Mouse (Mus musculus) liver, embryonic 15.5 days (tissue): ENCODE measurements at regions not wholly inside any gene's neighbourhood (a gene's known extent, or its start where the extent isn't known, plus 50 kb on each side); places are given as distances from the start of the nearest gene placed in this dataset.

Source experiments
- ATAC-seq: fragments of 200-750 bp; cut with Nextera tagmentation; 2 replicates; pipeline ENCODE4 v1.8.0; 2017; ENCODE audit warnings: moderate number of reproducible peaks, mild to moderate bottlenecking, moderate library complexity; ENCODE audit not compliant: insufficient read depth
- H3K27ac ChIP-seq: fragments of 300-500 bp; sonication (generic); replicated peaks from 2 replicates; pipeline ENCODE4 v1.5.1; 2015; ENCODE audit warnings: mild to moderate bottlenecking, inconsistent platforms
- H3K27me3 ChIP-seq: fragments of 300-500 bp; sonication (generic); 2 replicates; pipeline ENCODE4 v1.6.1; 2015; ENCODE audit warnings: mild to moderate bottlenecking, inconsistent platforms
- H3K36me3 ChIP-seq: fragments of 300-500 bp; sonication (generic); replicated peaks from 2 replicates; pipeline ENCODE4 v1.6.1; 2015; ENCODE audit warnings: moderate library complexity, mild to moderate bottlenecking, inconsistent platforms
- H3K4me1 ChIP-seq: fragments of 300-500 bp; sonication (generic); replicated peaks from 2 replicates; pipeline ENCODE4 v1.6.1; 2015; ENCODE audit warnings: inconsistent platforms
- H3K4me2 ChIP-seq: fragments of 300-500 bp; sonication (generic); 2 replicates; pipeline ENCODE4 v1.6.1; 2015; ENCODE audit warnings: moderate library complexity, mild to moderate bottlenecking, inconsistent platforms
- H3K4me3 ChIP-seq: fragments of 300-500 bp; sonication (generic); replicated peaks from 2 replicates; pipeline ENCODE4 v1.5.1; 2015; ENCODE audit warnings: mild to moderate bottlenecking, inconsistent platforms
- H3K9ac ChIP-seq: fragments of 300-500 bp; sonication (generic); 2 replicates; pipeline ENCODE4 v1.6.1; 2015; ENCODE audit warnings: moderate library complexity, mild to moderate bottlenecking, inconsistent platforms
- H3K9me3 ChIP-seq: fragments of 300-500 bp; sonication (generic); replicated peaks from 2 replicates; pipeline ENCODE4 v1.6.1; 2016; ENCODE audit warnings: inconsistent platforms
- WGBS: fragments of 180-500 bp; shearing (Covaris S2); methylation state at CpG from one replicate; pipeline ENCODE4 v1.1.7; 2015; ENCODE audit warnings: mixed read lengths; ENCODE audit not compliant: insufficient replicate concordance; 5-methylcytosine and 5-hydroxymethylcytosine counted together

DNA sequence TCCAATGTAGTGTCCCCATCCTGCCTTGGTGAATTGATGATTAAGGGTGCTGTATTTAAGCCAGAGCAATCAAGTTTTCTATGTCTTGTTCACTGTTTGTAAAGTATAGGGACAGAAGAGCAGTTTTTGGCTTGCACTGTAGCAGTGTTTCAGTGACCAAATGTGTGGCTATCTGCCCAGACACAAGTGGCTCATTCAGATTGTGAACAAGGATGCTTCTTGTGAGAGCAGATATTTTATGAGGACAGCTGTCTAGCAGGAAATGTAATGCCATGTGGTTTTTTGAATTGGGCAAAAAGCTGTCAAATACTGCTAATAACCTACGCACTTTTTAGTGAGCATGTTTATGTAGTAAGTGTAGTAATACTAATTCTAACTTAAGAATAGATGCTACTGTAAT lies 1086.5 kb upstream of the Flrt2 start:
- 46% methylated on average over 1 of the region's 1 CpGs for WGBS
- Histone ChIP-seq H3K9me3 (no peaks in the 10 kb centered on the region), H3K4me3 (no peak overlapping the region), H3K4me2 (no peak overlapping the region), H3K4me1 (no peaks in the 10 kb centered on the region), H3K27me3 (no peaks in the 10 kb centered on the region), H3K9ac (no peak overlapping the region), H3K36me3 (no peaks in the 10 kb centered on the region), H3K27ac (no peak overlapping the region)
- ATAC-seq, result no peak

DNA sequence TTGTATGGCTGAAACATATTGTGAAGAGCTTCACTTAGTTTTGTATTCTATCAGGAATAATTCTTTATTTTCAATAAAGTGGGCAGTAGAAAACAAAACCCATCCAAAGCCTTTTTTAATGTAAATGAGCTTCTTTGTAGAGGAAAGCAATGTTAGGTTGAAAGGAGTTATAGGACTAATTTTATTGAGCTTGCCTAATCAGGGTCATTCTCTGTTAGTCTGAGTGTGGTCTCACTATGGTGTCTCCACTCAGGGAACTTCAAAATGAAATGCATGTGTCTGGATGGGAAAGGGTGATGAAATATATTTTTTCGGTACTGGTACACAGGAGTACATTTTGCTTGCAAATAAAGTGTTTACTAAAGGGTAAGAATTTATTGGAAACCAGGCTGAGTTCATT lies 1055.5 kb upstream of the Flrt2 start:
- H3K9me3 ChIP-seq, result no peaks in the 10 kb centered on the region
- WGBS, result 53% methylated on average over 1 of the region's 1 CpGs
- H3K27ac ChIP-seq, result no peak overlapping the region
- no peak overlapping the region for H3K4me2 ChIP-seq
- ATAC-seq, result no peak
- no peaks in the 10 kb centered on the region for H3K27me3 ChIP-seq
- H3K36me3 ChIP-seq, result no peaks in the 10 kb centered on the region
- no peak overlapping the region for H3K4me3 ChIP-seq
- no peak overlapping the region for H3K9ac ChIP-seq
- H3K4me1 ChIP-seq, result no peaks in the 10 kb centered on the region

DNA sequence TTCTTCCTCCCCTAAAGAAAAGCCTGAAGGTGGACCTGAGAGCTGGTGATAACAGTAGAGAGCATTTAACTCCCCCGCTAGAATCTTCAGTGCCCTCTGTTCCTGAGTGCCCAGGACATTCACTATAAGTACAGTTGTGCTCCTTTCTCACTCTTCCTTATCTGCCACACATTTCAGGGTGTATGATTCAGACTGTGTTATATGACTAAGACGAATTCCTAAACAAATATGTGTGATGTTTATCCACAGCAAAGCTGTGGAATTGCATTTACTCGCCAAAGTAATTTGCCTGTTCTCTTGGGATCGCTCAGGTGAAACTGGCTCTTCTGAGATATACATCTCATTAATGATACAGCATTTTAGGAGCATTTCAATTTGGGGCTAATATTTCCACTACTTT lies 1051.9 kb upstream of the Flrt2 start:
- Histone ChIP-seq H3K4me1 (no peaks in the 10 kb centered on the region), H3K36me3 (no peaks in the 10 kb centered on the region), H3K9ac (no peak overlapping the region), H3K4me2 (no peak overlapping the region), H3K27me3 (no peaks in the 10 kb centered on the region), H3K4me3 (no peak overlapping the region), H3K27ac (no peak overlapping the region), H3K9me3 (no peaks in the 10 kb centered on the region)
- ATAC-seq, result no peak
- WGBS, result 67% methylated on average over 4 of the region's 4 CpGs

DNA sequence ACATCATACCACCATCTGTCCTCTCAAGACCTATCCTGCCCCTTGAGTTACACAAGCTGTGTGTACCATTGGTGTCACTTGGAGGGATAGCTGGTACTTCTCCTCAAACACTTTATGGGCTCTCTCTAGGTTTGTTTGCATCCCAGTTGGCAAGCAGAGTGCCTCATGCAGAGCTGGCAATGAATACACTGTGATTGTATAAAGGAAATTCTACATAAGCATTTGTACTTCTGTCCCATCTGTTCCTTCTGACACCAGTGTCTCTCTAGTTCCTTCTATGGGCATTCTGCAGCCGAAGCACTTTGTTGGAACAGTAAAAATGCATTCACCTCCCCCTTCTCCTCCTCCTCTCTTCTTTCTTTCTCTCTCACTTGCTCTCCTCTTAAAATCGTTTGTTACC lies 1046.7 kb upstream of the Flrt2 start:
- Histone ChIP-seq H3K4me2 (no peak overlapping the region), H3K9me3 (no peaks in the 10 kb centered on the region), H3K27me3 (no peaks in the 10 kb centered on the region), H3K36me3 (no peaks in the 10 kb centered on the region), H3K4me1 (no peaks in the 10 kb centered on the region), H3K9ac (no peak overlapping the region), H3K4me3 (no peak overlapping the region), H3K27ac (no peak overlapping the region)
- 42% methylated on average over 2 of the region's 2 CpGs for WGBS
- no peak for ATAC-seq

DNA sequence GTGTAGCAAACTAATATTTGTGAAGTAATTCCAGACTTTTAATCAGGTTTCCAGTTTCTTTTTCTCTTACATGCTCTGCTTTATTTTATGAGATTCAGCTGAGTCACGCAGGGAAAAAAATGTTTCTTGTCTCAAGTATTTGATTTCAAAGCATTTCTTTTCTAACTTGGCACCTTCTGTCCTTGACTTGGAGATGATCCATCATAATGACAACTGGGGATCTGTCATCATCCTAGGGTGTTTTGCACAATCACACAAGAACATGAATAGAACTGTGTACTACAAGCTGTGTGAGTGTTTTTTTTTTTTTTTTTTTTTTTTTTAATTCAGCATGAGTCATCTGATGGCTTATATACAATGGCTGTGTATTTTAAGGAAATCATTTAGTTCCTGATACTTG lies 1022.0 kb upstream of the Flrt2 start:
- no peak overlapping the region for H3K9ac ChIP-seq

DNA sequence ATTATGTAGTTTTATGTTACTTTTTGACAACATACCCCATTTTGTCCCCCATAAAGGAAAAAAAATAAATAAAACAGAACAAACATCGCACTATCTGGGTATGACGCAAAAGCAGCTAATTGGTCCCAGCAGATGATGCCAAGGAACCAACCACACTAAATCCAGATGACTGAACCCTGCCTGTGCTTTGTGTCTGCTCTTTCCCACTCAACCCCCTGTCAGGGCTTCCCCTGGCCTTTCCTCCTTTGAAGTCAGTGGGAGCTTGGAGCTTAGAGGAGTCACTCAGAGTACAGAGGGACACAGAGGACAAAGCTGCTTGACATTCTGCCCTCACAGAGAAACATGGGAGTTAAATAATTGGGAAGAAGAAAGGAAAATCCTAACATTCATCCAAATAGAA lies 1017.1 kb upstream of the Flrt2 start:
- Histone ChIP-seq H3K4me2 (no peak overlapping the region), H3K9me3 (no peaks in the 10 kb centered on the region), H3K4me1 (no peaks in the 10 kb centered on the region), H3K36me3 (no peaks in the 10 kb centered on the region), H3K4me3 (no peak overlapping the region), H3K27me3 (no peaks in the 10 kb centered on the region), H3K9ac (no peak overlapping the region), H3K27ac (no peak overlapping the region)
- WGBS, result 66% methylated on average over 2 of the region's 2 CpGs
- no peak for ATAC-seq

More for the DNA sequence above, 1022.0 kb upstream of the Flrt2 start:
- Histone ChIP-seq H3K9me3 (no peaks in the 10 kb centered on the region), H3K36me3 (no peaks in the 10 kb centered on the region), H3K27ac (no peak overlapping the region), H3K4me2 (no peak overlapping the region), H3K4me3 (no peak overlapping the region), H3K4me1 (no peaks in the 10 kb centered on the region), H3K27me3 (no peaks in the 10 kb centered on the region)
- no peak for ATAC-seq
- 74% methylated on average over 1 of the region's 1 CpGs for WGBS

DNA sequence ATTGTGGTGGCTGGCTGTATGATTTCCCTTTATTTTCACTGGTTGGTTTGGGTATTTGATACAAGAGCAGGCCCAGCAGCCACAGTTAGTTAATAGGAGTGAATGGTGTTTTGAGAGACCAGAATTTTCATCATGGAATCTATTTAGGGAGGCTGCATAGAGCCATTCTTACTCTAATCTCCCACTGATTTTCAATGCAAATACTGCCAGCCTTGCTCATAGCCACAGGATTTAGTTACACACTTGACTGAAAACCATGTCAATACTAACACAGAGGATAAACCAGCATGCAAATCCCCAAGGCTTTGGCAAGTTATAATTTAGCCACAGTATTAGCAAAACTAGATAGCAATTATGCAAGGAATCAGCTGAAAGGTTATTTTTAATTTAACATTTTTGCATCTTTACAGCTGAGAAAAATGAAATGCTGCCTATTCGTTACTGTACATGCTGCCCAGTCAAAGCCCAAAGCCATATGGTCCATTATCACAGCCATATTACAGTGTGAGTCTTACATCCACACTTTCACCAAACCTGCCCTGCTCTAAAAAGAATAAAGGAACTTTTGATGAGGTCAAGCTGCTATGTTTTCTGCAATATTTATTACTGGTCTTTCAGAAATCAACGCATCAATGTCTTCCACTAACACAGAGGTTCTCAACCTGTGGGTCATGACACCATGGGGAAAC lies 1000.5 kb upstream of the Flrt2 start:
- no peak overlapping the region for H3K4me2 ChIP-seq
- no peak overlapping the region for H3K27ac ChIP-seq
- no peaks in the 10 kb centered on the region for H3K36me3 ChIP-seq
- H3K27me3 ChIP-seq, result no peaks in the 10 kb centered on the region
- 60% methylated on average over 2 of the region's 2 CpGs for WGBS
- no peak for ATAC-seq
- no peaks in the 10 kb centered on the region for H3K4me1 ChIP-seq
- H3K9ac ChIP-seq, result no peak overlapping the region
- no peaks in the 10 kb centered on the region for H3K9me3 ChIP-seq
- no peak overlapping the region for H3K4me3 ChIP-seq

DNA sequence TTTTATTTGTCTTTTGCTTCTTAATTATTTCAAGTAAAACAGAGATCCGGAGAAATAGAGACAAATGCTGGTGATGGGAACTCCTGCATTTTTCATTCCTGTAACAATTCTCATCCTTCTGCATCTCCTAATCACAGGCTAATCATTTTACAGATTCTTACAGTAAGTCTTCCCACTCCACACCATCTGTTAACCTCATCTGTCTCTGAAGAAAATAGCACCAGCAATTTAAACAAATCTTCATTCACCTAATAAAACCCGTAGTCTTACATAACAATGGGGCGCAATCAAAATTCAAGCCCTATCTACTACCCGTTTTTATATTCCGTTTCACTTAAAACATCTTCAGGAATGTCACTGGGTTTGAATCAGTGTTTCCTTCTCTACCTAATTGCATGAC lies 960.6 kb upstream of the Flrt2 start:
- no peak for ATAC-seq
- Histone ChIP-seq H3K9ac (no peak overlapping the region), H3K36me3 (no peaks in the 10 kb centered on the region), H3K4me3 (no peak overlapping the region), H3K4me1 (no peaks in the 10 kb centered on the region), H3K27me3 (no peaks in the 10 kb centered on the region), H3K4me2 (no peak overlapping the region), H3K9me3 (no peaks in the 10 kb centered on the region), H3K27ac (no peak overlapping the region)
- WGBS, result 71% methylated on average over 5 of the region's 5 CpGs

DNA sequence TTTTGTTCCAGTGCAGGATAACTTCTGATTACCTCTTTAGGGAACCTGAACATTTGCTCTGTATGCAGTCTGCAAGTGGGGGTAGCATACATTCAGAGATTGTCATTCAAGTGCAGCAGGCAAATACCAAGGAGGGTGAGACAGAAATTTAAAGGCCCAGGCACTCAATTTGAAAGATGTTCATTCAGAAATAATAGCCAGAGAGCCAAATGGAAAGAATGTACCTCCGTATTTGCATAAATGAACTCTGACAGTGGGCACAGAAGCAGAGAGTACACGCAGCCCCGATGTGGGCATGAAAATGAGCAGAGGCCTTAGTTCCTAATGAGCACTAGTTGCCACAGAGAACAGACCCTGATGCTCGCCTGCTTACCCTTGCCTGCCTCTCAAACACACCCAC lies 958.8 kb upstream of the Flrt2 start:
- H3K4me1 ChIP-seq, result no peaks in the 10 kb centered on the region
- WGBS, result 62% methylated on average over 4 of the region's 4 CpGs
- H3K27me3 ChIP-seq, result no peaks in the 10 kb centered on the region
- H3K9me3 ChIP-seq, result no peaks in the 10 kb centered on the region
- H3K9ac ChIP-seq, result no peak overlapping the region
- H3K27ac ChIP-seq, result no peak overlapping the region
- H3K4me3 ChIP-seq, result no peak overlapping the region
- no peak overlapping the region for H3K4me2 ChIP-seq
- no peaks in the 10 kb centered on the region for H3K36me3 ChIP-seq
- ATAC-seq, result no peak

DNA sequence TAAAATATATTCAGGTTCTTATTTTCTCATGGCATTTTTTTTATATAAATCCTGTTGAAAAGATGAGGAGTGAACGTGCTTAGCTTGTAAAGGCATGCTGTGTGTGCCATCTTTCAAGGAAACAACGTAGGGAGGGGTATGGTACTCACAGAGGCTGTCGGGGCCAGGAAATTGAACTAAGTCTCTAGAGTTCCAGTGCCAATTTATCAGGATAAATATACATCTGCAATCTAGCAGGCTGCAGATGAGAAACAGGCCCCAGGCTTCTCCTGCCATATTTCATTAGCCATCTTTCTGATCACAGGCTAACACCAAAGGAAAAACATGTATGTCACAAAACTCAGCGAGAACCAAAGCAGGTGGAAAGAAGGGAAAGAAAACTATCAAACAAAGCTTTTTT lies 954.8 kb upstream of the Flrt2 start:
- Histone ChIP-seq H3K36me3 (no peaks in the 10 kb centered on the region), H3K9me3 (no peaks in the 10 kb centered on the region), H3K9ac (no peak overlapping the region), H3K27me3 (no peaks in the 10 kb centered on the region), H3K4me1 (no peaks in the 10 kb centered on the region), H3K4me2 (no peak overlapping the region), H3K27ac (no peak overlapping the region), H3K4me3 (no peak overlapping the region)
- no peak for ATAC-seq
- 56% methylated on average over 4 of the region's 4 CpGs for WGBS

DNA sequence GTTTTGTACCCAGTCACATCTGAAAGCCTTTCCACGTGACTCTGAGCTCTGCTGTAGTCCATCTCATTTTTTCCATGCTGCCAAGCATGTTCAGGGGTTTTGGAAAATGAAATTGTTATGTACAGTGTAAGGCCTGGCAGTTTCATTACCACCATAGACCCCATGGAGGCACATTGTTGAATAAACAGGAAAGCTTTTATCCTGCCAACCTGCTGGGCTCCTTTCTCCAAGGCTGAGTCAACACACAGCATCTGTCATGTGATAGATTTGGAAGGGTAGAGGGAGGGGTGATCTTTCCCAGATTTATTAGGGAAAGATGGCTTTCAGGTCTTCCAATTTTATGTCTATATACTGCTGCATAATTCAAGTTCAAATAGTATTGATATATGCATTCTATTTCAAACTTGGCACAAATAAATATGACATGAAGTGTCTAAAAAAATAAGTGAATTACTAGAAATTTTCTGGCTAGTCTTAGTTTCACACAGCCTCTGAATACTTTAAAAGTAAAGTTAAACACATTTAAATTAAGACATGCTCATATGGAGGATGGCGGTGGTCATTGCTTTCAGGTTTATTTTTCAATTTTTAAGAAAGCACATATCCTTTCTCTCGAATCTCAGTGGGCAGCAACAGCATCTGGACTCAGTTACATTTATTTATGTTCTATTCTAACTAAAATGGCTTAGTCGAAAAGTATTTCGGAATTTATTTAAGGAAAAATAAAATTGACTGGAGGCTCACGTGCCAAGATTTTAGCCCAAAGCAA lies 942.1 kb upstream of the Flrt2 start:
- Histone ChIP-seq H3K4me1 (no peaks in the 10 kb centered on the region), H3K4me2 (no peak overlapping the region), H3K27me3 (no peaks in the 10 kb centered on the region), H3K9ac (no peak overlapping the region), H3K4me3 (no peak overlapping the region), H3K36me3 (no peaks in the 10 kb centered on the region), H3K27ac (no peak overlapping the region), H3K9me3 (no peaks in the 10 kb centered on the region)
- WGBS, result 58% methylated on average over 6 of the region's 6 CpGs
- ATAC-seq, result no peak

DNA sequence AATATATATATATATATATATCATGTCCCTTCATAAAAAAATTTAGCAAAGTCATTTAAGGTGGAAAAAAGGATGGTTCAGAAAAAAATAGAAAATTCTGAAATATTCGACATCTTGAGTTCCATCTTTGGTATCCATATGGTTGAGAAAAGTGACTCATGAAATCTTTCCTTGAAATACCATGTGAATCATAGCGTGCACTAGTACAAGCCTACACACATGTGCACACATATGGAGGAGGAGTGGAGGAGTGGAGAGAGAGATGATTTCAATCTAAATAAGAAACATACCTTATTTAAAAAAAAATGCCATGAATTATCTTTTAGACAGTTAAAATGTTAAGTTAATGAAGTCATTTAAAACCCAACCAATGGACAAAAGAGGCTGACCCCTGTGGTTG lies 936.3 kb upstream of the Flrt2 start:
- no peak overlapping the region for H3K4me3 ChIP-seq
- no peaks in the 10 kb centered on the region for H3K9me3 ChIP-seq
- H3K4me2 ChIP-seq, result no peak overlapping the region
- ATAC-seq, result no peak
- H3K36me3 ChIP-seq, result no peaks in the 10 kb centered on the region
- H3K9ac ChIP-seq, result no peak overlapping the region
- 61% methylated on average over 2 of the region's 2 CpGs for WGBS
- no peaks in the 10 kb centered on the region for H3K27me3 ChIP-seq
- no peaks in the 10 kb centered on the region for H3K4me1 ChIP-seq
- H3K27ac ChIP-seq, result no peak overlapping the region
